Mouse (Mus musculus): ENCODE measurements around the gene Laptm5.

GRCm38 (mm10) chr4:130874601-130875000 lies 38.3 kb upstream of the Laptm5 start:
- TF ChIP-seq CTCF (IDR thresholded peaks at IDR 0.05; ENCODE audit: borderline replicate concordance, control insufficient read depth, extremely low read depth, insufficient read depth, low read length, poor library complexity) (no peak), POLR2A (IDR thresholded peaks at IDR 0.05; ENCODE audit: control insufficient read depth, extremely low read depth, insufficient read depth, low read length, poor library complexity) (no peak)

All from thymus, adult 2 months (tissue).